Mouse (Mus musculus) intestine, embryonic 15.5 days (tissue): ENCODE measurements around the gene Pdzph1. TPM values are rescaled to one million over a fixed set of nuclear protein-coding genes. Genes with fewer than 3 reads are reported as not detected.
A peak's percentile ranks its signal among the peaks of the same experiment; 100 is the strongest.

ENCODE experiments used
- ATAC-seq: fragments of 200-750 bp; cut with Nextera tagmentation; 2 replicates; pipeline ENCODE4 v1.8.0; 2017; ENCODE audit warnings: moderate TSS enrichment, moderate library complexity
- H3K27ac ChIP-seq: fragments of 300-500 bp; sonication (generic); 2 replicates; pipeline ENCODE4 v1.5.1; 2015; ENCODE audit warnings: mild to moderate bottlenecking, inconsistent platforms
- H3K27me3 ChIP-seq: fragments of 300-500 bp; sonication (generic); replicated peaks from 2 replicates; pipeline ENCODE4 v1.6.1; 2015; ENCODE audit warnings: inconsistent platforms
- H3K36me3 ChIP-seq: fragments of 300-500 bp; sonication (generic); 2 replicates; pipeline ENCODE4 v1.6.1; 2015; ENCODE audit warnings: inconsistent platforms
- H3K4me1 ChIP-seq: fragments of 300-500 bp; sonication (generic); replicated peaks from 2 replicates; pipeline ENCODE4 v1.6.1; 2015; ENCODE audit warnings: inconsistent platforms
- H3K4me2 ChIP-seq: fragments of 300-500 bp; sonication (generic); replicated peaks from 2 replicates; pipeline ENCODE4 v1.6.1; 2015; ENCODE audit warnings: mild to moderate bottlenecking, inconsistent platforms
- H3K4me3 ChIP-seq: fragments of 300-500 bp; sonication (generic); replicated peaks from 2 replicates; pipeline ENCODE4 v1.5.1; 2015; ENCODE audit warnings: inconsistent platforms
- H3K9ac ChIP-seq: fragments of 300-500 bp; sonication (generic); 2 replicates; pipeline ENCODE4 v1.6.1; 2015; ENCODE audit warnings: inconsistent platforms
- H3K9me3 ChIP-seq: fragments of 300-500 bp; sonication (generic); 2 replicates; pipeline ENCODE4 v1.6.1; 2016; ENCODE audit warnings: inconsistent platforms
- WGBS: fragments of 180-500 bp; shearing (Covaris S2); methylation state at CpG from one replicate; pipeline ENCODE4 v1.1.7; 2015; 5-methylcytosine and 5-hydroxymethylcytosine counted together
- polyA plus RNA-seq: library from polyadenylated mRNA; unstranded; fragments of >200 nt; fragmentation: Nextera tagmentation; extraction: Ambion mirVana; gene quantifications from 2 replicates; pipeline ENCODE4 v1.2.1, GENCODE M21; 2015

Gene Pdzph1
- polyA plus RNA-seq, 1 experiment from 2014 or later = 0.14 TPM

DNA sequence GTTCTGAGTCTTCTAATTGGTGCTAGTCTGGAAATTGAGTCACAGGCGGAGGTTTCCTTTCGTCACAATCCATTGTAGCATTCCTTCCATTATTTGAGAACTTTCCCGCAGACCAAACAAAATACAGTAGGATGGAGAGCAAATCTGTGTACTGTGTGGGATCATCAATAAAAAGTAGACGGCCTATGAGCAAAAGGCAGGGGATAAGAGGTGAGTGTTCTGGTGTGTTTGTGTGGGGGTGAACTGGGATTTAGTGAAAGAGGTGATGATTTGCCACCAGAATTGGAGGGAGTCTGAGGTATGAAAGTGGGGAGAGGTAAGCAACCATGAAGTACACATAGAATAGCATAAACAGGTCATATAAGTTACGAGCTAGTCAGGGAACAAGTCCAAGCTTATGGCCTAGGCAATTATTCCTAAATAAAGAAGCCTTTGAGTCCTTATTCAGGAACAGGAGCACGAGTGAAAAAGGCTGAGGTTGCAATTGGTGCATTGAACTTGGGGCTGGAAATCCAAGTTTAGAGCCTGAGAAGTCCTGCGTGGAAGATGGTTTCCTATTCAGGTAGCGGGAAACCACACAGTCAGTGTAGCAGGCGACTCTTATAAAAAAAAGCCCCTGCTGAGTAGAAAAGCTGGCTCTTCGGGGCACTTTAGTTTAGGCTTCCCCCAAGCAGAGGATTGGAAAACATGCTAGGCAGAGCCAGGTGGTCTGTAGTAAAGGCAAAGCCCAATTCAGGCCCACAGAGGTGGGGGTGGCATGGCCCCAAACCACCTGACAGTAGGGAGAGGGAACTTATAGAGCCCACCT is 48.0 kb downstream of the Pdzph1 start:
- Histone ChIP-seq H3K9ac (no peak overlapping the region), H3K9me3 (no peaks in the 10 kb centered on the region), H3K36me3 (no peaks in the 10 kb centered on the region), H3K27me3 (no peaks in the 10 kb centered on the region), H3K4me1 (no peaks in the 10 kb centered on the region), H3K4me2 (no peak overlapping the region), H3K27ac (no peak overlapping the region), H3K4me3 (no peak overlapping the region)
- 79% methylated on average over 10 of the region's 10 CpGs for WGBS
- ATAC-seq = no peak

GRCm38 (mm10) chr17:58938598-58938997 is 52.6 kb downstream of the Pdzph1 start:
- WGBS = 74% methylated on average over 1 of the region's 1 CpGs
- H3K4me2 ChIP-seq = no peak overlapping the region
- no peaks in the 10 kb centered on the region for H3K9me3 ChIP-seq
- H3K9ac ChIP-seq = no peak overlapping the region
- no peak for ATAC-seq
- no peaks in the 10 kb centered on the region for H3K36me3 ChIP-seq
- no peaks in the 10 kb centered on the region for H3K4me1 ChIP-seq
- no peak overlapping the region for H3K27ac ChIP-seq
- H3K4me3 ChIP-seq = no peak overlapping the region
- H3K27me3 ChIP-seq = no peaks in the 10 kb centered on the region

- Histone ChIP-seq H3K4me3 (no peak overlapping the region), H3K9ac (no peak overlapping the region), H3K9me3 (no peaks in the 10 kb centered on the region), H3K4me2 (no peak overlapping the region), H3K36me3 (no peaks in the 10 kb centered on the region), H3K4me1 (no peaks in the 10 kb centered on the region), H3K27me3 (no peaks in the 10 kb centered on the region), H3K27ac (no peak overlapping the region)
- 42% methylated on average over 4 of the region's 4 CpGs for WGBS
- no peak for ATAC-seq
Measured at GRCm38 (mm10) chr17:58937533-58937932, 53.6 kb downstream of the Pdzph1 start.

GRCm38 (mm10) chr17:58932983-58933280 is 58.2 kb downstream of the Pdzph1 start:
- H3K4me2 ChIP-seq = no peak overlapping the region

DNA sequence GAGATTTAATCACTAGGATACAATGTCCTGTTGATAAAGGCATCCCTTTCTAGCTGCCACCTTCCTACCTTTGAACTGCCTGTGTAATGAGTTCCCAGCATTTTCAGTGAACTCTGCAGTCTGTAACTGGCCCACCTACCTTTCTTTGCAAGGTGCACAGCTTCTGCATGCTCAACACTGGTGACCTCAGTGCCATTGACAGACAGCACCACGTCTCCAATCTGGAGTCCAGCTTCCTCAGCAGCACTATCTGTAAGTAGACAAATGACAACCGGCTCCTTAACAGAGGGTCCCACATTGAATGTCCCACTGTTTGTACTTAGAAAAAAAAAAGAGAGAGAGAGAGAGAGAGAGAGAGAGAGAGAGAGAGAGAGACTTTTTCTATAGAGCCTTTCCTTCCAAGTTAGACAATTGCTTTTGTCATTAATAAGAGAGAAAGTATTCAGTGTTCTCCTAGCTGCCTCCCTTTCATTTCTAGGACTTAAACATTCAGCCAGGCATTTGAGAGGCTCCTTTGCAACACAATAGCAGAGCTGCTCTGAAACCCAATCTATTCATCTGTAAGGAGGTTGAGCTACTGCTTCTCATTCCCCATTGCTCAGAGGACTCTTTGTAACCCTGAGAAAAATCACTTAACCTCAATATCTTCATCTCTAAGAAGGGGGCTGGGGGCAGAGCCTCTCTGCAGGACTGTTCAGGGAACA is 58.7 kb downstream of the Pdzph1 start:
- Histone ChIP-seq H3K4me3 (no peak overlapping the region), H3K36me3 (no peaks in the 10 kb centered on the region), H3K9ac (no peak overlapping the region), H3K9me3 (no peaks in the 10 kb centered on the region), H3K27ac (no peak overlapping the region), H3K27me3 (no peaks in the 10 kb centered on the region), H3K4me2 (no peak overlapping the region), H3K4me1 (no peaks in the 10 kb centered on the region)
- 36% methylated on average over 2 of the region's 2 CpGs for WGBS
- no peak for ATAC-seq

More at GRCm38 (mm10) chr17:58932983-58933280, 58.2 kb downstream of the Pdzph1 start:
- 50% methylated on average over 1 of the region's 1 CpGs for WGBS
- no peak overlapping the region for H3K27ac ChIP-seq
- H3K4me1 ChIP-seq = no peaks in the 10 kb centered on the region
- no peaks in the 10 kb centered on the region for H3K9me3 ChIP-seq
- no peaks in the 10 kb centered on the region for H3K27me3 ChIP-seq
- H3K9ac ChIP-seq = no peak overlapping the region
- no peak for ATAC-seq
- no peak overlapping the region for H3K4me3 ChIP-seq
- no peaks in the 10 kb centered on the region for H3K36me3 ChIP-seq

DNA sequence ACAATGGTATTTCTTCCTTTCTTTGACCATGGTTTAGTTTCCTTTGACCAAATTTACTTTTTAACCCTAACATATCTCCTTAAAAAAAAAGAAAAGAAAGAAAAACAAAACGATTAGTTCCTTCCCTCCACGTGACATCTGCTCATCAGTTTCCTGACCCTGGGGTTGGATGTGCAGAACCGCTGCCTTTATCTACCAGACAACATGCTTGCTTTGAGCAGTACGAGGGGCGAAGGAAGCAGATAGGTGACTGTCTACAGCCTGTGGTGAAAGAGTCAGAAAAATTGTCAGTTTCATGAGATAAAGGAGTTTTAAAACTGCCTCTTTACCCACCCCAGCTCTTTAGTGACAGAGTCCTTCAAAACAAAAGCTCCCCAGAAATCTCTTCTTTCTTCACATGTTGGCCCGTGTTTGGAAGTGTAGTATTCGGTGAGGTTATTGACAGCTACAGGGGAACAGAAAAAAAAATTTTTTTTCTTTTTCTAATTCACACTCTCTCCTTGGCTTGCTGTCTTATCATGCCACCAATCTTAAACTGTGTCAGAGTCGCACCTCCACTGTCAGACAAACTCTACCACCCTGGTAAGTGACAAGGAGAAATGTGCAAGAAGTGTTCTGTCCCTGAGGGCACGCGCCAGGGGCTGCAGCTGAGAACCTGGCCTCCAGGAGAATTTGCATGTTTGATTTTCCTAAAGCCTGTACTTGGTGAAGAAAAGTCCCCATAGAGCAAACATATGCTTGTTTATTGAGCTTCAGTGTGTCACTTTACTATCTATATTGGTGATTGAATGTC is 66.2 kb downstream of the Pdzph1 start:
- no peak overlapping the region for H3K4me3 ChIP-seq
- H3K9ac ChIP-seq = no peak overlapping the region
- no peak for ATAC-seq
- WGBS = 78% methylated on average over 10 of the region's 10 CpGs
- H3K27ac ChIP-seq = no peak overlapping the region
- H3K4me2 ChIP-seq = no peak overlapping the region
- no peaks in the 10 kb centered on the region for H3K27me3 ChIP-seq
- H3K4me1 ChIP-seq = no peaks in the 10 kb centered on the region
- H3K9me3 ChIP-seq = no peaks in the 10 kb centered on the region
- no peaks in the 10 kb centered on the region for H3K36me3 ChIP-seq

- no peak overlapping the region for H3K9ac ChIP-seq
- ATAC-seq = no peak
- H3K4me2 ChIP-seq = no peak overlapping the region
- no peaks in the 10 kb centered on the region for H3K4me1 ChIP-seq
- H3K9me3 ChIP-seq = no peaks in the 10 kb centered on the region
- no peak overlapping the region for H3K4me3 ChIP-seq
- no peaks in the 10 kb centered on the region for H3K27me3 ChIP-seq
- 42% methylated on average over 11 of the region's 11 CpGs for WGBS
- no peaks in the 10 kb centered on the region for H3K36me3 ChIP-seq
- no peak overlapping the region for H3K27ac ChIP-seq
Measured at GRCm38 (mm10) chr17:58923901-58924476, 67.2 kb downstream of the Pdzph1 start.

DNA sequence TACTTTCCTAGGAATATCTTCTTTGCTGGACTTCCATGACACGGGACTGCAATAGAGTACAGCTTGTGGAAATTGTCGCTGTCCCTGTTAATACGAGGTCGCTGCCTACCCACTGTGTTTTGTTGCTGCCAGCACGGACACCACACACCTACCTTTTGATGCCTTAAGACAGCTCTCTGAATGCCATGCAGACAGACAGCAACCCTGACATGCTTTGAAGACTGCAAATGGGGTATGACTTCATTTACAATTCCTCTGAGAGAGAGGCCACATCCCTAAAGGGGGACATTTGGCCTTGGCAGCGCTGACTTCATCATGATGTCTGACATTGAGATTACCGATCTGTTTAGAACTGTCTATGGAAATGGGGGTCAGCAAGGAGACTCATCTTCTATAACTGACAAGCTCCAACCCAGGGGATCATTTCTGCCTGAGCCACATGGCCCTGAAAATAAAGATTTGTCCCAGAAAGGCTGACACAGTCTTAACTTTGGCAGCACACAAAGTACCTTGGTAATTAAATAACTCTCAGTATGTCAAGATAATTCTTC is 67.8 kb downstream of the Pdzph1 start:
- no peaks in the 10 kb centered on the region for H3K36me3 ChIP-seq

GRCm38 (mm10) chr17:58922821-58923220 is 68.4 kb downstream of the Pdzph1 start:
- Histone ChIP-seq H3K9me3 (no peaks in the 10 kb centered on the region), H3K27me3 (no peaks in the 10 kb centered on the region), H3K9ac (no peak overlapping the region), H3K4me1 (no peaks in the 10 kb centered on the region), H3K4me3 (no peak overlapping the region), H3K27ac (no peak overlapping the region), H3K4me2 (no peak overlapping the region), H3K36me3 (no peaks in the 10 kb centered on the region)
- ATAC-seq = no peak
- 74% methylated on average over 2 of the region's 2 CpGs for WGBS

More for the DNA sequence above, 67.8 kb downstream of the Pdzph1 start:
- Histone ChIP-seq H3K9me3 (no peaks in the 10 kb centered on the region), H3K4me1 (no peaks in the 10 kb centered on the region), H3K27me3 (no peaks in the 10 kb centered on the region), H3K9ac (no peak overlapping the region), H3K27ac (no peak overlapping the region), H3K4me2 (no peak overlapping the region), H3K4me3 (no peak overlapping the region)
- no peak for ATAC-seq
- WGBS = 81% methylated on average over 7 of the region's 7 CpGs

DNA sequence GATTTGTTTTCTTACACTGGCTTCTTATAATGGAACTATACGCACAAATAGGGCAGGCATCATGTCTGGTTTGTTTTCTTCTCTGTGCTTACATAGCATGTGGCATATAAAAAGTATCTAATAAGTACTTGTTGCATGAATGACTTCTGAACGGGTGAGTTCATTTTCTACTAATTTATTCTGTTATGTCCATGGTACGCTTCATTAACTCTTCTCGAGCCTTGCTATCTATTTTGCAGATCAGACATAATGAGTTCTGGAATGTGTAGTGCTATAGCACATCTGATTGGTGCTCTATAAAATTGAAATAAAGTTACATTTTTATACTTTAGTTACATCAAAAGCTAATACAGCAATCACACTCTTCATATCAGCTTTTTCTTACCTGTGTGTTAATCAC is 71.2 kb downstream of the Pdzph1 start:
- Histone ChIP-seq H3K4me3 (no peak overlapping the region), H3K27ac (no peak overlapping the region), H3K4me2 (no peak overlapping the region), H3K9me3 (no peaks in the 10 kb centered on the region), H3K4me1 (no peaks in the 10 kb centered on the region), H3K9ac (no peak overlapping the region), H3K36me3 (no peaks in the 10 kb centered on the region), H3K27me3 (no peaks in the 10 kb centered on the region)
- WGBS = 74% methylated on average over 4 of the region's 4 CpGs
- ATAC-seq = no peak

- Histone ChIP-seq H3K4me2 (no peak overlapping the region), H3K4me3 (no peak overlapping the region), H3K4me1 (no peaks in the 10 kb centered on the region), H3K9ac (no peak overlapping the region), H3K27me3 (no peaks in the 10 kb centered on the region), H3K36me3 (no peaks in the 10 kb centered on the region), H3K9me3 (no peaks in the 10 kb centered on the region), H3K27ac (no peak overlapping the region)
- 12% methylated on average over 8 of the region's 8 CpGs for WGBS
- ATAC-seq = peak; percentile 55
Measured at GRCm38 (mm10) chr17:58919061-58919460, 72.1 kb downstream of the Pdzph1 start.

GRCm38 (mm10) chr17:58918539-58918938 is 72.6 kb downstream of the Pdzph1 start:
- no peaks in the 10 kb centered on the region for H3K36me3 ChIP-seq
- no peaks in the 10 kb centered on the region for H3K27me3 ChIP-seq
- H3K4me1 ChIP-seq = no peaks in the 10 kb centered on the region
- H3K9ac ChIP-seq = no peak overlapping the region
- ATAC-seq = no peak
- H3K4me2 ChIP-seq = no peak overlapping the region
- 79% methylated on average over 3 of the region's 3 CpGs for WGBS
- H3K9me3 ChIP-seq = no peaks in the 10 kb centered on the region
- no peak overlapping the region for H3K4me3 ChIP-seq
- H3K27ac ChIP-seq = no peak overlapping the region
